Mouse (Mus musculus): Measurements from ENCODE around the gene Prkce. TPM values are rescaled to one million over a fixed set of nuclear protein-coding genes. Genes with fewer than 3 reads are reported as not detected.

Prkce gene
- total and polyA plus RNA-seq, 3 experiments = 6.1 to 27.3 (median 26.0) TPM

- Histone ChIP-seq H3K4me3 (no peak overlapping the region), H3K9ac (ENCODE audit: low read depth, low read length) (no peak overlapping the region), H3K36me3 (ENCODE audit: control insufficient read depth, insufficient read depth, low read length) (no peaks in the 10 kb centered on the region), H3K27ac (no peak overlapping the region), H3K79me2 (replicated peaks; ENCODE audit: control insufficient read depth, insufficient read depth, low read length) (no peaks in the 10 kb centered on the region; the same call in 1 of the 2 replicates), H3K4me1 (ENCODE audit: control insufficient read depth, insufficient read depth, low read length) (peaks cover 4% of the 10 kb centered on the region), H3K27me3 (ENCODE audit: control insufficient read depth, insufficient read depth, low read length) (no peaks in the 10 kb centered on the region)
- 87% methylated on average over 7 of the region's 7 CpGs for WGBS
- no peak for DNase-seq
- TF ChIP-seq POLR2A (IDR thresholded peaks at IDR 0.05; ENCODE audit: insufficient read depth, low read depth, low read length) (no peak), CTCF (IDR thresholded peaks at IDR 0.05) (no peak), EP300 (IDR thresholded peaks at IDR 0.05; ENCODE audit: insufficient read depth, low read depth, low read length) (no peak)
- intact Hi-C loops (cut with DNase I) = no loop called here
These were observed 298.8 kb downstream of the Prkce start for GRCm38 (mm10) chr17:86466412-86466811.

DNA sequence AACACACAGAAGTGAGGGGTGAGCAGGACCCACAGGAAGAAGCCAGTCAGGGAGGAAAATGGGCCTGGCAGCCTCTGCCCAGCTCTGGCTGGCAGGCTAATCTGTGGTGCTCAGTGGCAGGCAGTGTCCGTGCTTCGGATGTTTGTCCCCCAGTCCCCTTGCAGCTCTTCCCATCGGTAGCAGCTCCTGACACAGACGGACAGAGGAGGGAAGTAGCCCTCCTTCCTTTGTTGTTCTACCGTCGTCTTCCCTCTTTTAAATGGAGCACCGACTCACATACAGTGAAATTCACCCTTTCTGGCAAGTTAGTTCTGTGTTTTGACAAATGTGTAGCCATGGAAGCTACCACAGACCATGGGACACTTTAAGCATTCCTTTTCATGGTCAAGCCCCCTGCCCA lies 299.3 kb downstream of the Prkce start:
- H3K36me3 ChIP-seq (ENCODE audit: control insufficient read depth, insufficient read depth, low read length) = no peaks in the 10 kb centered on the region
- no peaks in the 10 kb centered on the region; the same call in 1 of the 2 replicates for H3K79me2 ChIP-seq (replicated peaks; ENCODE audit: control insufficient read depth, insufficient read depth, low read length)
- H3K4me3 ChIP-seq = no peak overlapping the region
- WGBS = 25% methylated on average over 7 of the region's 7 CpGs
- intact Hi-C loops (cut with DNase I) = no loop called here
- H3K27ac ChIP-seq = no peak overlapping the region
- H3K27me3 ChIP-seq (ENCODE audit: control insufficient read depth, insufficient read depth, low read length) = no peaks in the 10 kb centered on the region
- TF ChIP-seq POLR2A (IDR thresholded peaks at IDR 0.05; ENCODE audit: insufficient read depth, low read depth, low read length) = no peak
- no peak for TF ChIP-seq CTCF (IDR thresholded peaks at IDR 0.05)
- no peak for TF ChIP-seq EP300 (IDR thresholded peaks at IDR 0.05; ENCODE audit: insufficient read depth, low read depth, low read length)
- H3K4me1 ChIP-seq (ENCODE audit: control insufficient read depth, insufficient read depth, low read length) = peaks cover 4% of the 10 kb centered on the region
- no peak overlapping the region for H3K9ac ChIP-seq (ENCODE audit: low read depth, low read length)
- no peak for DNase-seq

GRCm38 (mm10) chr17:86467291-86467898 lies 299.8 kb downstream of the Prkce start:
- 21% methylated on average over 10 of the region's 10 CpGs for WGBS
- Histone ChIP-seq H3K27ac (no peak overlapping the region), H3K9ac (ENCODE audit: low read depth, low read length) (no peak overlapping the region), H3K4me3 (no peak overlapping the region), H3K79me2 (replicated peaks; ENCODE audit: control insufficient read depth, insufficient read depth, low read length) (no peaks in the 10 kb centered on the region; the same call in 1 of the 2 replicates), H3K36me3 (ENCODE audit: control insufficient read depth, insufficient read depth, low read length) (no peaks in the 10 kb centered on the region), H3K4me1 (ENCODE audit: control insufficient read depth, insufficient read depth, low read length) (peaks cover 4% of the 10 kb centered on the region), H3K27me3 (ENCODE audit: control insufficient read depth, insufficient read depth, low read length) (no peaks in the 10 kb centered on the region)
- DNase-seq = no peak
- intact Hi-C loops (cut with DNase I) = no loop called here
- no peak for TF ChIP-seq EP300 (IDR thresholded peaks at IDR 0.05; ENCODE audit: insufficient read depth, low read depth, low read length)
- no peak for TF ChIP-seq POLR2A (IDR thresholded peaks at IDR 0.05; ENCODE audit: insufficient read depth, low read depth, low read length)
- no peak for TF ChIP-seq CTCF (IDR thresholded peaks at IDR 0.05)

DNA sequence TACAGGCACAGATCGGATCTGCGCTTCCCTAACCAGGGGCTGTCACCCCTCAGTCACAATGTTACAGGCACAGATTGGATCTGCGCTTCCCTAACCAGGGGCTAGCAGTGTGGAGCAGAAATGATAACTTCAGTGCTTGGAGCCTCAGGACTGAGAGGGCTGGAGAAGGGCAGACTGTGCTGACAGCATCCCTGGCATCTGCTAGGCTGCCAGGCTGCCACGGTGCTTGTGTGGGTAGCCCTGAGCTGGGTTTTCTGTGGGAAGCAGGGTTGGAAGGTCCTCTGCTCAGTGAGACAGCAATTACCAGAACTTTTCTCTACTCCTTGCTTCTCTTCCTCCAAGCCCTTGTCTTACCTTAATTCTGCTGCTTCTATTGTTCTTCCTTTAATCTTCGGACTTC lies 300.4 kb downstream of the Prkce start:
- no peak overlapping the region; the same call in 1 of the 2 replicates for H3K9ac ChIP-seq (ENCODE audit: low read depth, low read length)
- H3K27ac ChIP-seq = no peak overlapping the region
- H3K4me3 ChIP-seq = no peak overlapping the region
- no peaks in the 10 kb centered on the region for H3K27me3 ChIP-seq (ENCODE audit: control insufficient read depth, insufficient read depth, low read length)
- H3K36me3 ChIP-seq (ENCODE audit: control insufficient read depth, insufficient read depth, low read length) = no peaks in the 10 kb centered on the region
- intact Hi-C loops (cut with DNase I) = no loop called here
- DNase-seq = no peak
- 78% methylated on average over 5 of the region's 5 CpGs for WGBS
- no peak for TF ChIP-seq EP300 (IDR thresholded peaks at IDR 0.05; ENCODE audit: insufficient read depth, low read depth, low read length)
- no peak for TF ChIP-seq POLR2A (IDR thresholded peaks at IDR 0.05; ENCODE audit: insufficient read depth, low read depth, low read length)
- no peak for TF ChIP-seq CTCF (IDR thresholded peaks at IDR 0.05)
- peaks cover 4% of the 10 kb centered on the region for H3K4me1 ChIP-seq (ENCODE audit: control insufficient read depth, insufficient read depth, low read length)
- H3K79me2 ChIP-seq (replicated peaks; ENCODE audit: control insufficient read depth, insufficient read depth, low read length) = no peaks in the 10 kb centered on the region; the same call in 1 of the 2 replicates

GRCm38 (mm10) chr17:86470160-86470559 lies 302.6 kb downstream of the Prkce start:
- H3K36me3 ChIP-seq (ENCODE audit: control insufficient read depth, insufficient read depth, low read length) = no peaks in the 10 kb centered on the region
- H3K9ac ChIP-seq (ENCODE audit: low read depth, low read length) = no peak overlapping the region
- H3K4me3 ChIP-seq = no peak overlapping the region
- H3K4me1 ChIP-seq (ENCODE audit: control insufficient read depth, insufficient read depth, low read length) = peaks cover 4% of the 10 kb centered on the region
- TF ChIP-seq CTCF (IDR thresholded peaks at IDR 0.05) (no peak), POLR2A (IDR thresholded peaks at IDR 0.05; ENCODE audit: insufficient read depth, low read depth, low read length) (no peak), EP300 (IDR thresholded peaks at IDR 0.05; ENCODE audit: insufficient read depth, low read depth, low read length) (no peak)
- WGBS = 79% methylated on average over 5 of the region's 5 CpGs
- no peaks in the 10 kb centered on the region; the same call in 1 of the 2 replicates for H3K79me2 ChIP-seq (replicated peaks; ENCODE audit: control insufficient read depth, insufficient read depth, low read length)
- no peak for DNase-seq
- H3K27ac ChIP-seq = no peak overlapping the region
- intact Hi-C loops (cut with DNase I) = no loop called here
- H3K27me3 ChIP-seq (ENCODE audit: control insufficient read depth, insufficient read depth, low read length) = no peaks in the 10 kb centered on the region

GRCm38 (mm10) chr17:86471684-86472083 lies 304.1 kb downstream of the Prkce start:
- no peak overlapping the region for H3K9ac ChIP-seq (ENCODE audit: low read depth, low read length)
- H3K27ac ChIP-seq = no peak overlapping the region
- peaks cover 4% of the 10 kb centered on the region for H3K4me1 ChIP-seq (ENCODE audit: control insufficient read depth, insufficient read depth, low read length)
- peak; percentile 82 for TF ChIP-seq CTCF (IDR thresholded peaks at IDR 0.05)
- no peak for TF ChIP-seq EP300 (IDR thresholded peaks at IDR 0.05; ENCODE audit: insufficient read depth, low read depth, low read length)
- no peak for TF ChIP-seq POLR2A (IDR thresholded peaks at IDR 0.05; ENCODE audit: insufficient read depth, low read depth, low read length)
- intact Hi-C loops (cut with DNase I) = loop anchor here (1.0 kb wide), 1 partner anchor 309 kb away; no protein-coding TSS in a partner anchor
- H3K36me3 ChIP-seq (ENCODE audit: control insufficient read depth, insufficient read depth, low read length) = no peaks in the 10 kb centered on the region
- WGBS = 58% methylated on average over 5 of the region's 5 CpGs
- DNase-seq = no peak
- H3K79me2 ChIP-seq (replicated peaks; ENCODE audit: control insufficient read depth, insufficient read depth, low read length) = no peaks in the 10 kb centered on the region; the same call in 1 of the 2 replicates
- H3K27me3 ChIP-seq (ENCODE audit: control insufficient read depth, insufficient read depth, low read length) = no peaks in the 10 kb centered on the region
- no peak overlapping the region for H3K4me3 ChIP-seq
